Mouse (Mus musculus): ENCODE results near the gene Slc16a9.

Slc16a9 gene

GRCm38 (mm10) chr10:70250354-70250753, 5.5 kb downstream of the Slc16a9 start:
- in situ Hi-C loops (cut with MboI, MseI) = no loop called here

DNA sequence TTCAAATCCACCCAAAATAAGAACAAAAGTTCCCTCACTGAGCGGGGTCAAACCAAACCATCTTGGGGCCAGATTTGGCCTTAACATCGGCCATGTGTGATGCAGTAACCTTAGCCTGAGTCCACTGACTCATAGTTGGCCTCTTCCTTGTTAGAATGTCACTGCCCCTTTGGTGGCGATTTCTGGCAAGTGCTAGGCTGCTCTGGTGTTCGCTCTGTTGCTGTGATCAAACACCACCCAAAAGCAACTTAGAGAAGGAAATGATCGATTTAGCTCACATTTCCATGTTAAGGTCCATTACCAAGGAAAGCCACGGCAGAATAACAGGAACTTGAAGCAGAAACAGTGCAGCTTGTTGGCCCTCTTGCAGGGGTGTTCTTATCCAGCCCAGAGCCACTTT, 5.9 kb downstream of the Slc16a9 start:
- in situ Hi-C loops (cut with MboI, MseI) = no loop called here

DNA sequence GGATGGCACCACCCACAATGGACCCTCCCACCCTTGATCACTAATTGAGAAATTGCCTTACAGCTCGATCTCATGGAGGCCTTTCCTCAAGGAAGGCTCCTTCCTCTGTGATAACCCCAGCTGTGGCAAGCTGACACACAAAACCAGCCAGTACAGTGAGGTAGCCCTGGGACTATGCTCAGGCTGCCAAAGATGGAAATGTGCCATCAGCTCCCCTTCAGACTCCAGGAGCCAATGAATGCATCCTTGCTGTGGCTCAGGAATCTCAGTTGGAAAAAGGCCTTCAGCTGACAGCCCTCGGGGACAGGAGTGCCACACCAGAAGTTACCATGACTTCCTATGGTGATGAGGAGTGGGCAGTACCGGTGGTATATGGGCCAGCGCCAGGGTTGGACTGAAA, 9.8 kb downstream of the Slc16a9 start:
- in situ Hi-C loops (cut with MboI, MseI) = no loop called here

GRCm38 (mm10) chr10:70255601-70256210, 10.8 kb downstream of the Slc16a9 start:
- in situ Hi-C loops (cut with MboI, MseI) = no loop called here

DNA sequence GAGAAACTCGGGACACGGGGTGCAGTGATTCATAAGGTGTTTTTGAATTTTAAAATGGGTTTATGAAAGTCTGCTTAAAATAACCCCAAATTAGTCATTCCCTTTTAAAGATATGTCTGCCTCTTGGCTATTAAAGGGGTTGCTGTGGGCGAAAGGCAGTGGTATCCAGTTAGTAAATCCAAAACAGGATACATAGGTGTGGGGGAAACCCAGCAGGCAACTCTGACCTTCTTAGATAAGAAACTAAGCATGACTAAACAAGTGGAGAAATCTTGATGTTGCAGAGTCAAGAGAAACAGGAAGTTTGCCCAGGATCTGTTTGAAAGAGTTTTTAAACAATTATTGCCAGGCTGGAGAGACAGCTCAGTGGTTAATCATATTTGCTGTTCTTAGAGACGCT, 12.1 kb downstream of the Slc16a9 start:
- in situ Hi-C loops (cut with MboI, MseI) = no loop called here

- in situ Hi-C loops (cut with MboI, MseI) = no loop called here
Observed at GRCm38 (mm10) chr10:70260904-70261303, 16.0 kb downstream of the Slc16a9 start.

DNA sequence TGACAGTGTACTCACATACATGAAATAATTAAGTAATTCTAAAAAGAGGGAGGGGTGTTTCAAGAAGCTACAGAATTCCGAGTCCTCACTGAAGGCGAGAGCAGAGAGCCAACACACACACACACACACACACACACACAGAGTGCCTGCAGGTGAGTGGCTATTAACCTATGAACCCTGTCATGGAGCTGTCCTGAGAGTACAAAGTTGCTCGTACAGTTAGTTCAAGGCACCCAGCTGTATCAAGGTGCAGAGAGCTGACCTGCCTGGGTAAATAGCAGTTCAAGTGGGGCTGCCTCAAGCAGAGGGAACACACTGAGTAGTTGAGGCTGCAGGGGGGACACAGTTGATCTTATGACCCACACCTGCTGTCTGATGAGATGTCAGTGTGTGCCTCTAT, 17.2 kb downstream of the Slc16a9 start:
- in situ Hi-C loops (cut with MboI, MseI) = no loop called here

- in situ Hi-C loops (cut with MboI, MseI) = no loop called here
Observed at GRCm38 (mm10) chr10:70263681-70264189, 18.8 kb downstream of the Slc16a9 start.

DNA sequence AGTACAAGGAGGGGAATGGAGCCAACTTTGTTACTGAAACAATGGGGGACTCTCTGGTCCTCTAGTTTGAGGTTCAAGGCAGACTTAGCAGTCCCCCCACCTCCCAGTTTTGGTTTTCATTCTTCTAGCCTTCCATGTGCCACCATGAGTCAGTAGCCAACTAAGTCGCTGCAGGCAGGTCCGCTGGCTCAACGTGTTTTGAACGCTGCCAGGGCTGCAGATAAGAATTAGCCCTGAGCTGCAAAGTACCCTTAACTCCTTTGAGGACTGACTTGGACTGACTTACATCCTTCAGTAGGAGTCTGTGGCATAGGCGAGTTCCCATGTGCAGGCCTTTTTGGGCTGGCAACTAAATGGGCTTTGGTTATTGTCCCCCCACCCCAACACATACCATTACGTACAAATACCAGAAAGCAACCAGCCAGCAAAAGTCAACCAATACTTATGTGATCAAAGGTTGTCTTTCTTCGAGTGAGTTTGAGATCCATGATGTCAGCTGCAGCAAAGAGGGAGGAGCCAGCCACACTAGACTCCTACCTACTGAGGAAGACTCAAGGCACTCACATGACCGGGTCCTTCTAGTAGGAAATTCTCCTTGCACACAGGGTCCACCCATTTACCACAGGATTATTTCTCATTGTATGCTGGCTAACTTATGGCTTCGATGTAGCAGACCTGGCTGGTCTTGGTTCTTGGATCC, 19.6 kb downstream of the Slc16a9 start:
- in situ Hi-C loops (cut with MboI, MseI) = no loop called here

DNA sequence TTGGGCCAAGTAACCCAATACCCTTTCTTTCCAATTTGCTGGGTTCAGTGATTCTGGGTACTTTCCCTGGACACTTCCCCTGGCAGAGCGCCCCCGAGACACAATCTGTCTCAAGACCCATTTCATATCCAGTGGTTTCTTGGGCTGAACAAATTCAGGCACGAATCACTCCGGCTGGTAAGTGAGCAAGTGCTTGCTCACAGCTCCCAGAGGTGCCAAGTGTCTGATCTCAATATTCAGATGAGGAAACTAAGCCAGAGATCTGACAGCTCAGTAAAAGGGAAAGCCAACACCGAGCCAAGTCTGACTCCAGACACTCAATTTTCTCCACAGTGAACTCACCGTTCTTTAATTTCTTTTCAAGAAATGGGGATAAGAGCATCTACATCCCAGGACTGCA, 21.6 kb downstream of the Slc16a9 start:
- in situ Hi-C loops (cut with MboI, MseI) = no loop called here

DNA sequence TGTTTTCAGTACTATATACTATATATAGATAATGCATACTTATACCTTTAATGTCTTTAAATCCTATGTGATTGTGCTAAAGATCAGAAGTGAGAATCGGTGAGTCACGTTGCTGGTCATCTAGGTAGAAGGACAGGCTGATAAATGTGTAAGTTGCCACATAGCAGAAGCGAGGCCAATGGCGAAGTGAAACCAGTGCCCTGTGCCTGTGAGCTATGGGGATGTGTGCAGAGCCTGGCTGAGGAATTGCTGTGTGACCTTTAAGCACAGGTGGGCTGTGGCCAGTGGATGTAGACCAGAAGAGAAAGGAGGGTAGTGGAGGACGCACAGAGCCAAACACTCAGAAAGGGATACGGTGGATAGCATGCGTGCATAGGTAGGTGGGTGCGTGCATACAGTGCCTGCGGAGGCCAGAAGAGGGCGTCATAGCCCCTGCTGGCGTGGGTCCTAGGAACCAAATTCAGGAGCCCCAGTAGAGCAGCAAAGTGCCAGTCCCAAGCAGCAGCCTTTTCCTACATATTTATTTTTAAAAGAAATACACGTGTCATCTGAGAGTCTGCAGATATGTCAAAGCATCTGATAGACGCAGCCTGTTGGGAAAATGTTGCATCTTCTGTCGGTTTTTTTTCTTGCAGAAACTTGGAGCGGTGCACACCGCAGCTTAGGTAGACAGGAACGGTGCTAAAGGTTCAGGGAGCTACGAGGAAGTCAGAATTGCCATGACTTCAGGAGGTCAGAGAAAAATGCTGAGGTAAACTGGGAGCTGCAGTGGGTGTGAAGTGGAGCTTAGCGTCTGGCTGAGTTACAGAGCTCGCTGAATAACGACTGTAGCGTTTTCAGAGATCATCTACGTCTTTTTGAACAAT, 23.9 kb downstream of the Slc16a9 start:
- in situ Hi-C loops (cut with MboI, MseI) = no loop called here

DNA sequence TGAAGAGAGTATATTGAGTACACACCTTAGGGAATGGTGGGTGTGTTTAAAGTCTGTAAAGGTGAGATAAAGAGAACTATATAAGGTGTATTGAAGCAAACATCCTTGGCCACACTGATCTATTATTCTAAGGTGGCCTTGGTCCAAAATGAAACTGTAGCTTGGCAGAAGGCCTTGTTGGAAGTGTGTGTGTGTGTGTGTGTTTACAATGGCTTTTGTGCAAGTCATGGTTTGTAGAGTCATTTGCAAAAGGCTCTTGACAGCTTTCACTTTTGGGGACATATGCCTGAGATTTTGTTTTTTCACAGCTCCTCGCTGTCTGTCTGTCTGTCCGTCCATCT, 24.5 kb downstream of the Slc16a9 start:
- in situ Hi-C loops (cut with MboI, MseI) = no loop called here

- in situ Hi-C loops (cut with MboI, MseI) = no loop called here
Observed at GRCm38 (mm10) chr10:70276678-70277077, 31.8 kb downstream of the Slc16a9 start.

DNA sequence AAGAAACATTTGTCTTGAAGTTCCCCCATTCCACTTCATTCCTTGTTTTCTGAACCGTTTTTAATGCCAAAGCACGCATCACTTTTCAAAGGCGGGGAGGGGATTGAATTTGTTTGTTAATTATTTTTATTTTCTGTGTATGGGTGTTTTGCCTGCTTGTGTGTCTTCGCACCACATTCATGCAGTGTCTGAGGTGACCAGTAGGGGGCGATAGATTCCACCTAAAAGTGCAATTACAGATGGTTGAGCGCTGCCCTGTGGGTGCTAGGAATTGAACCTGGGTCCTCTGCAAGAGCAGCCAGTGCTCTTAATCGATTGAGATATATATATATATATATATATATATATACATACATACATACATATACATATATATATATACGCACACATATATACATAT, 34.4 kb downstream of the Slc16a9 start:
- in situ Hi-C loops (cut with MboI, MseI) = no loop called here

DNA sequence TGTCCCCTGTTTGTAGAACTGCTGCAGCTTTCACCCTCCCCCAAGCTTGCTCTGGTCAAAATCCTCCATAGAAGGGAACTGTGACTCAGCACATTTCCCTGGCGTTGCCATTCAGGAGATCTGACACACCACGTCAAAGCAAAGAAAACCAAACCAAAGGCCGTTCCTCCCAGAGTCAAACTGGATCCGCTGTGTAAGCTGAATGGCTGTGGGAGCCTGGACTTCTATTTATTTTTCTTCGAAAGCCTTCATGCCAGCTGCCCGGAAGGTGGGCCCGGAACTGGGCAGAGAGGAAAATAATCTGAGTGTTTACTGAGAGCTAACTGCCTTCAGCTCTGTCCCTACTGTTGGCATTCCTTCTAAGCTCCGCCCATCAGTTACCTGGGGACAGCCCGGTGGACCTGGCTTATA, 42.9 kb downstream of the Slc16a9 start:
- in situ Hi-C loops (cut with MboI, MseI) = loop anchor here (10.0 kb wide), 2 partner anchors 423 to 623 kb away; no protein-coding TSS in a partner anchor

GRCm38 (mm10) chr10:70288406-70289327, 43.8 kb downstream of the Slc16a9 start:
- in situ Hi-C loops (cut with MboI, MseI) = loop anchor here (10.0 kb wide), 2 partner anchors 424 to 624 kb away; no protein-coding TSS in a partner anchor

- in situ Hi-C loops (cut with MboI, MseI) = loop anchor here in 1 of 2 experiments (10.0 kb wide), 2 partner anchors 407 to 627 kb away; no protein-coding TSS in a partner anchor
Observed at GRCm38 (mm10) chr10:70292014-70292413, 47.1 kb downstream of the Slc16a9 start.

- in situ Hi-C loops (cut with MboI, MseI) = loop anchor here in 1 of 2 experiments (10.0 kb wide), 2 partner anchors 409 to 629 kb away; no protein-coding TSS in a partner anchor
Observed at GRCm38 (mm10) chr10:70294094-70294493, 49.2 kb downstream of the Slc16a9 start.

DNA sequence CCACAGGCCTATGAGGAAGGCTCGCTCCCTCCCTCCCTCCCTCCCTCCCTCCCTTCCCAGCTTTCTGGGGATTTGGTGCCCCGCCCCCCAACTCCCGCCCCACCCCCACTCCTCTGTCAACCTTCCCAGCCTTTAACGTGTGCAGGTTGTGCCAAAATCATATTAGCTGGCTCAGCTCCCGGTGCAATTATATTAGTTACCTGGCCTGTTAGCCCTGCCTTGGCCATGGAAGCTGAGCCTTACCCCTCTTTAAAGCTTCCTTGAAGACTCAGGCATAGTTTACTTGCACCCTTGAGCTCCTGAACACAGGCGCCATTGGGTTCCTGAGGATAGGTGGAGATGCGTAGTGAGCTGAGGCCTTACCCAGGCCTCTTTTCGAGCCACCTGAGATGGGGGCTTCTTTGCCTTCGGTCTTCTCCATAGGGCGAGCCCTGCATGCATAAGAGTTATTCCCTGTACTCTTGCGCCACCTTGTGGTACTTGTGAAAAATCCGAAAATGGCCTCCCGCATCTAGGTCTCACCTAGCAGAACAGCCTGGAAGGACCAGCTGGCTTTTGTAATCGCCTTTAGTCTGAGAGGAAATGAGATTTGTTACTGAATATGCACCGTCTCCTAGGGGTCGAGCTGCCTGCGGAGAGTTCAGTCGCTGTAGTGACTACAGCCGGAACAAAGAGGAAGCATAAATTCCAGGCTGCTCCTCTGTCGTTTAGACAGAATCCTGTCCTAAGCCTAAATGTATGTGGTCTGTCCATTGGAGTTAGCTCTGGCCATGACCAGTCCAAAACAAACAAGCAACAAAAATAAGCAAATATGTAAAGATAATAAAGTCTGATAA, 51.8 kb downstream of the Slc16a9 start:
- in situ Hi-C loops (cut with MboI, MseI) = loop anchor here in 1 of 2 experiments (10.0 kb wide), 2 partner anchors 412 to 632 kb away; no protein-coding TSS in a partner anchor

- in situ Hi-C loops (cut with MboI, MseI) = loop anchor here in 1 of 2 experiments (10.0 kb wide), 2 partner anchors 414 to 634 kb away; no protein-coding TSS in a partner anchor
Observed at GRCm38 (mm10) chr10:70299118-70299517, 54.2 kb downstream of the Slc16a9 start.

All from T-helper 17 cell (primary cell).